Mouse (Mus musculus) kidney, postnatal 0 days (tissue): Measurements from ENCODE around the gene Smco2. TPM values are rescaled to one million over a fixed set of nuclear protein-coding genes. Genes with fewer than 3 reads are reported as not detected.

ENCODE experiments used
- ATAC-seq: fragments of 200-750 bp; cut with Nextera tagmentation; replicated peaks from 2 replicates; pipeline ENCODE4 v1.8.0; 2017; ENCODE audit warnings: low read depth, moderate number of reproducible peaks, moderate TSS enrichment, moderate library complexity; ENCODE audit not compliant: low FRiP score
- DNase-seq: peaks from one replicate; pipeline ENCODE4 v3.0.0-alpha.2; 2016; ENCODE audit warnings: low spot score
- H3K27ac ChIP-seq: fragments of 300-500 bp; sonication (generic); 2 replicates; pipeline ENCODE4 v1.5.1; 2014; ENCODE audit warnings: mild to moderate bottlenecking
- H3K27me3 ChIP-seq: fragments of 300-500 bp; sonication (generic); 2 replicates; pipeline ENCODE4 v1.6.1; 2014; ENCODE audit warnings: low read length, mixed read lengths; ENCODE audit not compliant: insufficient read depth
- H3K36me3 ChIP-seq: fragments of 300-500 bp; sonication (generic); 2 replicates; pipeline ENCODE4 v1.6.1; 2014; ENCODE audit warnings: low read length, mixed read lengths; ENCODE audit not compliant: insufficient read depth
- H3K4me1 ChIP-seq: fragments of 300-500 bp; sonication (generic); replicated peaks from 2 replicates; pipeline ENCODE4 v1.6.1; 2014; ENCODE audit warnings: antibody characterized with exemption, low read length, mixed read lengths; ENCODE audit not compliant: insufficient read depth
- H3K4me2 ChIP-seq: fragments of 300-500 bp; sonication (generic); 2 replicates; pipeline ENCODE4 v1.6.1; 2014; ENCODE audit warnings: mild to moderate bottlenecking, low read length, moderate library complexity, mixed read lengths
- H3K4me3 ChIP-seq: fragments of 300-500 bp; sonication (generic); replicated peaks from 2 replicates; pipeline ENCODE4 v1.5.1; 2014; ENCODE audit warnings: low read depth, low read length
- H3K9ac ChIP-seq: fragments of 300-500 bp; sonication (generic); 2 replicates; pipeline ENCODE4 v1.6.1; 2014; ENCODE audit warnings: low read depth, low read length
- H3K9me3 ChIP-seq: fragments of 300-500 bp; sonication (generic); replicated peaks from 2 replicates; pipeline ENCODE4 v1.6.1; 2016; ENCODE audit warnings: low read length, inconsistent platforms, mixed read lengths
- CTCF ChIP-seq: IDR thresholded peaks from 2 replicates; pipeline ENCODE4 v1.5.1; 2016; ENCODE audit warnings: antibody characterized with exemption, low read depth, mild to moderate bottlenecking, moderate library complexity
- WGBS: fragments of 180-500 bp; shearing (Covaris S2); extraction: QIAGEN DNeasy Blood & Tissue Kit; methylation state at CpG from one replicate; pipeline ENCODE4 v1.1.7; 2014; 5-methylcytosine and 5-hydroxymethylcytosine counted together
- polyA plus RNA-seq: library from polyadenylated mRNA; unstranded; fragments of >200 nt; fragmentation: Nextera tagmentation; extraction: Ambion mirVana; gene quantifications from 2 replicates; pipeline ENCODE4 v1.2.1, GENCODE M21; 2015

The Smco2 gene
- polyA plus RNA-seq, 1 experiment from 2014 or later: not detected

DNA sequence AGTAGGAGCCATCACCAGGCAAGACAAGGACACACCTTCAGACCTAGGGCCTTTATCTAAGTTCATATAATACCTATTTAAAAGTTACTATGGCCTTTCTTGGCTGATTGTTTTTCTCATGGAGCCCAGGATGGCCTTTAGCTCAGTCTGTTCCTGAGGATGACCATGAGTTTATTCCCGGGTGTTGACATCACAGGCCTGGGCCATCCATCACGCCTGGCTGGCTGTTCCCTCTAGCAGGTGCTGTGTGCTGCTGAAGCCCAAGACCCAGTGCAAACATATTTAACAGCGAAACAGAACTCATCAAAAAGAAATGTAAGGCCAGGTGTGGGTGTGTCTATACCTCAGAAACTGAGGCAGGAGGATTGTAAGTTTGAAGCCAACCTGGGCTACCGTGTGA lies 11.0 kb upstream of the Smco2 start:
- WGBS: 89% methylated on average over 4 of the region's 4 CpGs
- Histone ChIP-seq H3K9ac (no peak overlapping the region), H3K27me3 (no peaks in the 10 kb centered on the region), H3K36me3 (no peaks in the 10 kb centered on the region), H3K4me3 (no peak overlapping the region), H3K27ac (no peak overlapping the region), H3K9me3 (no peaks in the 10 kb centered on the region), H3K4me2 (no peak overlapping the region), H3K4me1 (no peaks in the 10 kb centered on the region)
- TF ChIP-seq CTCF: no peak
- no peak for ATAC-seq
- no peak for DNase-seq

DNA sequence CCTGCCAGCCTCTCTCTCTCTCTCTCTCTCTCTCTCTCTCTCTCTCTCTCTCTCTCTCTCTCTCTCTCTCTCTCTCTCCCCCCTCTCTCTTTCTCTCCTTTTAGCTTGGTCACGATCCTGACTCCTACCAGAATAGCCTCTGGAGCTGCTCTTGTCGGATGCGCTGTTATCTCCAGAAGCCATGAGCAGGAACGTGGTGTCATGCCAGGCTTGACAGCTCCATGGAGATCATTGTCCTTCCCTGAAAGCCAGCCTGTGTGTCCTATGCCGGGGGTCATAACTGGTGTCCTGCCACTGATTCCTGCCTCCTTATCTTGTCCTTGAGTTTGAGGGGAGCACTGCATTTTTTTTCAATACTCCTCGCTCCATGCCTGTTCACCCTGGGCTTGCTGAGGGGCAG lies 5.0 kb upstream of the Smco2 start:
- no peak overlapping the region for H3K9ac ChIP-seq
- H3K4me3 ChIP-seq: no peak overlapping the region
- no peaks in the 10 kb centered on the region for H3K9me3 ChIP-seq
- H3K36me3 ChIP-seq: no peaks in the 10 kb centered on the region
- H3K4me1 ChIP-seq: no peaks in the 10 kb centered on the region
- no peak for DNase-seq
- 88% methylated on average over 6 of the region's 6 CpGs for WGBS
- no peak for ATAC-seq
- H3K27ac ChIP-seq: no peak overlapping the region
- TF ChIP-seq CTCF: no peak
- H3K27me3 ChIP-seq: no peaks in the 10 kb centered on the region
- no peak overlapping the region for H3K4me2 ChIP-seq

DNA sequence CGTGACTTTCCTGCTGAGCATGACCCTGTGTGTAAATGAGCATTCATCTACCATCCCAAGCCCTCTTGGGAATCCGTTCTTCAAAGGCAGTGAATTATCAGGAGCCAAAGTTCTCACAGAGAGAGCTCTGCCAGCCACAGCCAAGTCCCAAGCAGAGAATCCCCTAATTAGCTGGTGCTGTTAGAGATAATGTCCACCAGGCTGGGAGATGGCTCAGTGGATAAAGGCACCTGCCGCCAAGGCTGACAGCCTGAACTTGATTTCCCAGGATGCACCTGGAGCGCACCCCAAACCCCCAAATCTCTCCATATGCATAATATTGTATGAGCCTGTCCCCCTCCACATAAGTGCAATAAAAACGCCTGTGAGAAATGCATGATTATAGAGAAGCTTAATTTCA lies 4.6 kb upstream of the Smco2 start:
- Histone ChIP-seq H3K27me3 (no peaks in the 10 kb centered on the region), H3K9me3 (no peaks in the 10 kb centered on the region), H3K4me3 (no peak overlapping the region), H3K4me2 (no peak overlapping the region), H3K4me1 (no peaks in the 10 kb centered on the region), H3K9ac (no peak overlapping the region), H3K36me3 (no peaks in the 10 kb centered on the region), H3K27ac (no peak overlapping the region)
- 85% methylated on average over 5 of the region's 5 CpGs for WGBS
- TF ChIP-seq CTCF: no peak
- no peak for DNase-seq
- no peak for ATAC-seq

DNA sequence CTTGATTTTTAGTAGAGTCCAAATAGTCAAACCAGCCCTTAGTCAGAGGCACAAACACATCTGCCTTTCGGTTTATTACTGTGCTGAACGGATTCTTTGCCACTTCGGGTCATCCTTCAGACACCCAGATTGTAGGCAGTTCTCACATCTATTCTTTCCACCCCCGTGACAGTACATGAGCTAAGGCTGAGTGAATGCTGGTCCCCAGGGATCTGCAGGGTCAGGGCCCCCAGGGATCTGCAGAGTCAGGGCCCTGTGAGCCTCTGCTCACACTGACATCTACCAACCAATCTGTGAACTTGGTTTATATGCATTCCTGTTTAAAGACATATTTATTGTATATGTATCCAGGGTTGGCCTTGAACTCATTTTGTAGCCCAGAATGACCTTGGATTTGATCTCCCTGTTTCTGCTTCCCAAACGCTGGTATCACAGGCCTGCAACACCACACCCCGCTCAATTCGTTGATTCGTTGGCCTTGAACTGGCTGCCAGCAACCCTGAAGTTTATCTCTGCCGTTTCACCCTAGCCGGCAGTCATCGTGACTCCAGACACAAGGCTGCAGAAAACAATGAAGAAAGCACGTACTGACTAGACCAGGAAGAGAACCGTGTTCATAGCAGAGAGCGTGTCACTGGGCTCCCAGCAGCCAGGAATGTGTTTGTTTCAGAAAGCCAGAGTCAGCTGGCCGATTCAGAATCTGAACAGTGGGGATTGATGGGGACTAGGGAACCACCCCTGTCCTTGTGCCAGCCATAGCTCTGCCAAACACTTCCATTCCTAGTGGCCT lies 3.7 kb upstream of the Smco2 start:
- Histone ChIP-seq H3K9ac (no peak overlapping the region), H3K4me2 (no peak overlapping the region), H3K27ac (no peak overlapping the region), H3K36me3 (no peaks in the 10 kb centered on the region), H3K9me3 (no peaks in the 10 kb centered on the region), H3K4me3 (no peak overlapping the region), H3K27me3 (no peaks in the 10 kb centered on the region), H3K4me1 (no peaks in the 10 kb centered on the region)
- no peak for TF ChIP-seq CTCF
- no peak for DNase-seq
- WGBS: 74% methylated on average over 15 of the region's 15 CpGs
- no peak for ATAC-seq

DNA sequence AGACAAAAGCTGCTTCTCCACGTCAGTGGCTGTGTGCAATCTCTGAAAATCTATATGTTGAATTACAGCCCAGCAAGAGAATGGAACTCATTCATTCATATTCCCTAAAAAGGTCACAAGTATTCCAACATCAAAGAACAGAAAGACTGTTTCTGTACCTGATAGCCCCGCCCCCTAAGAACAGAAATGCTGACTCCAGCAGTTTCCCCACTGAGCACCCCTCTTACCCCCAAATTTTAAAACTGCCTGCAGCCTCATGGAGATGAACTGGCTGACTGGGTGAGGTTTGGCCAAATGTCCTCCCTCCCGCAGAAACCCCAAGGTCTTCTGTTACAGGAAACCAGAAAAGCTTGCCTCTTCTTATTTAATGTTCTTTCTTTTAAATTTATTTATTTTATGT lies 2.5 kb upstream of the Smco2 start:
- Histone ChIP-seq H3K4me2 (no peak overlapping the region), H3K9ac (no peak overlapping the region), H3K9me3 (no peaks in the 10 kb centered on the region), H3K27me3 (no peaks in the 10 kb centered on the region), H3K4me1 (no peaks in the 10 kb centered on the region), H3K27ac (no peak overlapping the region), H3K4me3 (no peak overlapping the region), H3K36me3 (no peaks in the 10 kb centered on the region)
- DNase-seq (no peak), ATAC-seq (no peak)
- WGBS: 71% methylated on average over 3 of the region's 3 CpGs
- TF ChIP-seq CTCF: no peak

DNA sequence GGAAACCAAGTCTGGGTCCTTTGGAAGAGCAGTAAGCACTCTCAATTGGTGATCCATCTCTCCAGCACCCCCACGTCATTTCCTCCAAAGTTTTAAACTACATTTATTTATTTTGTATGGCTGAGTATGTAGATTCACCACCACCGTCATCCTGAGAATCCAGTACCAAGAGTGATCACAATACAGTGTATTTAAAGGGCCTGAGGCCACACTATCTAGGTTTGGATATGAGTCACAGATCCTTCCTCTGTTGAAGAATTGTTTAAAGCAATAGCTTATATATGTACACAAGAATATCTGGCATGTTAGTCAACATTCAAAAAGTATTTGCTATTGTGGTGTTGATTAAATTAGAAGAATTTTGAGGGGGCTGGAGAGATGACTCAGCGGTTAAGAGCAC lies 1.6 kb upstream of the Smco2 start:
- no peak overlapping the region for H3K27ac ChIP-seq
- no peak overlapping the region for H3K9ac ChIP-seq
- no peak overlapping the region for H3K4me2 ChIP-seq
- H3K9me3 ChIP-seq: no peaks in the 10 kb centered on the region
- ATAC-seq (no peak), DNase-seq (no peak)
- WGBS: 82% methylated on average over 3 of the region's 3 CpGs
- H3K4me1 ChIP-seq: no peaks in the 10 kb centered on the region
- no peak overlapping the region for H3K4me3 ChIP-seq
- H3K27me3 ChIP-seq: no peaks in the 10 kb centered on the region
- no peaks in the 10 kb centered on the region for H3K36me3 ChIP-seq
- no peak for TF ChIP-seq CTCF

DNA sequence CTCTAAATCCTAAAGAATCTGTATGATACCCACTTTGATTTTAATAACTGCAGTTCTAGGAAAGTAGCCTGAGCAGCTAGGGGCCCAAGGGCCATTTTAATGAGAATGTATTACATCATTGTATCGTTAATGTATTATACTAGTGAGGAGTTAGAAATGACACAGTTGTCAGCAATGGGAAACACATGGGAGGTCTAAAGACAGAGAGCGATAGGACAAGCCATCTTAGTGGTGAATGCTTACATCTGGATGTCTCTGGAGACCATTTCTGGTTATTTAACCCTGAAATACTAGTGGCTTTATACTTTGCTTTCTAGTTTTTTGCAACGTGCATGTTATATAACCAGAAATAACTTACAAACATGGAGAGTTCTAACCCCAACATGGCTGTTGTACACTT lies 2.0 kb downstream of the Smco2 start:
- no peaks in the 10 kb centered on the region for H3K4me1 ChIP-seq
- peak; percentile 16 for DNase-seq
- no peak overlapping the region for H3K9ac ChIP-seq
- H3K36me3 ChIP-seq: no peaks in the 10 kb centered on the region
- ATAC-seq: no peak
- H3K4me3 ChIP-seq: no peak overlapping the region
- no peaks in the 10 kb centered on the region for H3K9me3 ChIP-seq
- TF ChIP-seq CTCF: no peak
- WGBS: 66% methylated on average over 3 of the region's 3 CpGs
- H3K4me2 ChIP-seq: no peak overlapping the region
- H3K27me3 ChIP-seq: no peaks in the 10 kb centered on the region
- H3K27ac ChIP-seq: no peak overlapping the region
